Mouse (Mus musculus) yolk sac, embryonic 10.5 days (tissue): ENCODE data around the gene Pacrg.

ENCODE experiments used
- DNase-seq: peaks from one replicate; pipeline ENCODE4 v3.0.0-alpha.2; 2017; ENCODE audit warnings: low spot score

Gene Pacrg

GRCm38 (mm10) chr17:10840148-10840707, at the start of gene Pacrg, which contains the start of gene Prkn:
Gene Pacrg (minus strand): TSS chr17:10840311.
Gene Prkn (plus strand): TSS chr17:10840384.
- peak; percentile 93 for DNase-seq

- DNase-seq: no peak
Measured at GRCm38 (mm10) chr17:10887924-10888323, 47.8 kb upstream of the Pacrg start.

GRCm38 (mm10) chr17:10882260-10882659, 42.1 kb upstream of the Pacrg start:
- no peak for DNase-seq

- no peak for DNase-seq
Measured at GRCm38 (mm10) chr17:10878986-10879385, 38.9 kb upstream of the Pacrg start.

- no peak for DNase-seq
Measured at GRCm38 (mm10) chr17:10874208-10875187, 34.4 kb upstream of the Pacrg start.

- DNase-seq: no peak
Measured at GRCm38 (mm10) chr17:10854207-10854606, 14.1 kb upstream of the Pacrg start.

GRCm38 (mm10) chr17:10840731-10841201, 655 bp upstream of the Pacrg start:
- DNase-seq: peak; percentile 7

- DNase-seq: no peak
Measured at GRCm38 (mm10) chr17:10818971-10819370, 21.1 kb downstream of the Pacrg start.

- no peak for DNase-seq
Measured at GRCm38 (mm10) chr17:10808571-10808970, 31.5 kb downstream of the Pacrg start.

GRCm38 (mm10) chr17:10807261-10807998, 32.7 kb downstream of the Pacrg start:
- DNase-seq: no peak

- DNase-seq: no peak
Measured at GRCm38 (mm10) chr17:10806692-10807091, 33.4 kb downstream of the Pacrg start.

- no peak for DNase-seq
Measured at GRCm38 (mm10) chr17:10791661-10792060, 48.5 kb downstream of the Pacrg start.

- no peak for DNase-seq
Measured at GRCm38 (mm10) chr17:10784401-10784920, 55.6 kb downstream of the Pacrg start.

GRCm38 (mm10) chr17:10776503-10776902, 63.6 kb downstream of the Pacrg start:
- no peak for DNase-seq

GRCm38 (mm10) chr17:10774468-10774867, 65.6 kb downstream of the Pacrg start:
- no peak for DNase-seq

GRCm38 (mm10) chr17:10772207-10772606, 67.9 kb downstream of the Pacrg start:
- DNase-seq: no peak

- DNase-seq: peak; percentile 6
Measured at GRCm38 (mm10) chr17:10769873-10770272, 70.2 kb downstream of the Pacrg start.

GRCm38 (mm10) chr17:10766735-10767406, 73.2 kb downstream of the Pacrg start:
- no peak for DNase-seq

GRCm38 (mm10) chr17:10764343-10764742, 75.8 kb downstream of the Pacrg start:
- DNase-seq: no peak

- no peak for DNase-seq
Measured at GRCm38 (mm10) chr17:10757455-10757854, 82.7 kb downstream of the Pacrg start.

GRCm38 (mm10) chr17:10744709-10745461, 95.2 kb downstream of the Pacrg start:
- peak; percentile 31 for DNase-seq
